Mouse (Mus musculus) kidney, embryonic 15.5 days (tissue): ENCODE measurements around the gene Rab11fip5. TPM values are rescaled to one million over a fixed set of nuclear protein-coding genes. Genes with fewer than 3 reads are reported as not detected.

Experiments
- ATAC-seq: fragments of 200-750 bp; cut with Nextera tagmentation; replicated peaks from 2 replicates; pipeline ENCODE4 v1.8.0; 2017; ENCODE audit warnings: moderate TSS enrichment; ENCODE audit not compliant: low FRiP score
- H3K27ac ChIP-seq: fragments of 300-500 bp; sonication (generic); 2 replicates; pipeline ENCODE4 v1.5.1; 2015; ENCODE audit warnings: mild to moderate bottlenecking, inconsistent platforms
- H3K27me3 ChIP-seq: fragments of 300-500 bp; sonication (generic); 2 replicates; pipeline ENCODE4 v1.6.1; 2015; ENCODE audit warnings: inconsistent platforms
- H3K36me3 ChIP-seq: fragments of 300-500 bp; sonication (generic); 2 replicates; pipeline ENCODE4 v1.6.1; 2015; ENCODE audit warnings: inconsistent platforms
- H3K4me1 ChIP-seq: fragments of 300-500 bp; sonication (generic); 2 replicates; pipeline ENCODE4 v1.6.1; 2015; ENCODE audit warnings: inconsistent platforms
- H3K4me2 ChIP-seq: fragments of 300-500 bp; sonication (generic); 2 replicates; pipeline ENCODE4 v1.6.1; 2015; ENCODE audit warnings: moderate library complexity, mild to moderate bottlenecking, inconsistent platforms
- H3K4me3 ChIP-seq: fragments of 300-500 bp; sonication (generic); replicated peaks from 2 replicates; pipeline ENCODE4 v1.5.1; 2015; ENCODE audit warnings: mild to moderate bottlenecking, inconsistent platforms
- H3K9ac ChIP-seq: fragments of 300-500 bp; sonication (generic); 2 replicates; pipeline ENCODE4 v1.6.1; 2015; ENCODE audit warnings: mild to moderate bottlenecking, inconsistent platforms
- H3K9me3 ChIP-seq: fragments of 300-500 bp; sonication (generic); replicated peaks from 2 replicates; pipeline ENCODE4 v1.6.1; 2016; ENCODE audit warnings: inconsistent platforms
- WGBS: fragments of 180-500 bp; shearing (Covaris S2); methylation state at CpG from one replicate; pipeline ENCODE4 v1.1.7; 2015; ENCODE audit warnings: mixed read lengths; 5-methylcytosine and 5-hydroxymethylcytosine counted together
- polyA plus RNA-seq: library from polyadenylated mRNA; unstranded; fragments of >200 nt; fragmentation: Nextera tagmentation; extraction: Ambion mirVana; gene quantifications from 2 replicates; pipeline ENCODE4 v1.2.1, GENCODE M21; 2015

The Rab11fip5 gene
- 12.1 and 13.8 TPM in 2 replicates for polyA plus RNA-seq

GRCm38 (mm10) chr6:85373951-85374733 lies at the start of gene Rab11fip5:
Gene Rab11fip5 (minus strand): TSS chr6:85374634.
- Histone ChIP-seq H3K4me2 (peak within 1 kb of the TSS; percentile 94), H3K27me3 (no peaks in the 10 kb centered on the region), H3K9me3 (no peaks in the 10 kb centered on the region), H3K4me3 (peak within 1 kb of the TSS; percentile 82), H3K9ac (peak within 1 kb of the TSS; percentile 81), H3K36me3 (no peaks in the 10 kb centered on the region), H3K4me1 (peaks cover 58% of the 10 kb centered on the region), H3K27ac (peak within 1 kb of the TSS; percentile 86)
- 2% methylated on average over 80 of the region's 80 CpGs for WGBS
- peak; percentile 20 for ATAC-seq

GRCm38 (mm10) chr6:85423836-85424379 lies 49.5 kb upstream of the Rab11fip5 start, which contains the start of gene Noto:
Gene Noto (plus strand): TSS chr6:85423886.
- Histone ChIP-seq H3K27ac (no peak within 1 kb of the TSS), H3K27me3 (peaks cover 30% of the 10 kb centered on the region), H3K36me3 (no peaks in the 10 kb centered on the region), H3K4me3 (0 out of 2 replicates have a peak within 1 kb of the TSS, but pooled peaks have one; percentile 6), H3K9ac (0 out of 2 replicates have a peak within 1 kb of the TSS, but pooled peaks have one; percentile 6), H3K4me1 (peaks cover 7% of the 10 kb centered on the region; the same call in 1 of the 2 replicates), H3K4me2 (peak within 1 kb of the TSS; percentile 51), H3K9me3 (no peaks in the 10 kb centered on the region)
- 12% methylated on average over 28 of the region's 28 CpGs for WGBS
- 0 out of 2 replicates have a peak, but pooled peaks have one; percentile 36 for ATAC-seq

GRCm38 (mm10) chr6:85419150-85419549 lies 44.7 kb upstream of the Rab11fip5 start:
- Histone ChIP-seq H3K4me3 (no peak overlapping the region), H3K27me3 (peaks cover 20% of the 10 kb centered on the region)
- ATAC-seq, result no peak

GRCm38 (mm10) chr6:85415829-85416228 lies 41.4 kb upstream of the Rab11fip5 start:
- no peaks in the 10 kb centered on the region for H3K4me1 ChIP-seq
- WGBS, result 56% methylated on average over 3 of the region's 3 CpGs
- H3K9ac ChIP-seq, result no peak overlapping the region
- no peak overlapping the region for H3K4me3 ChIP-seq
- no peaks in the 10 kb centered on the region for H3K9me3 ChIP-seq
- no peaks in the 10 kb centered on the region for H3K36me3 ChIP-seq
- no peak overlapping the region for H3K27ac ChIP-seq
- no peak overlapping the region for H3K4me2 ChIP-seq
- ATAC-seq, result no peak
- 0 out of 2 replicates have a peak, but pooled peaks cover 6% of the 10 kb centered on the region for H3K27me3 ChIP-seq

More at GRCm38 (mm10) chr6:85419150-85419549, 44.7 kb upstream of the Rab11fip5 start:
- Histone ChIP-seq H3K9ac (no peak overlapping the region), H3K4me2 (no peak overlapping the region), H3K27ac (no peak overlapping the region), H3K36me3 (no peaks in the 10 kb centered on the region), H3K9me3 (no peaks in the 10 kb centered on the region), H3K4me1 (peaks cover 7% of the 10 kb centered on the region; the same call in 1 of the 2 replicates)
- 83% methylated on average over 2 of the region's 2 CpGs for WGBS

- peak overlapping the region; percentile 19; the same call in 1 of the 2 replicates for H3K4me3 ChIP-seq
- H3K4me2 ChIP-seq, result peak overlapping the region; percentile 40; the same call in 1 of the 2 replicates
- peaks cover 8% of the 10 kb centered on the region for H3K4me1 ChIP-seq
- ATAC-seq, result peak; percentile 87
- no peak overlapping the region for H3K9ac ChIP-seq
- WGBS, result 11% methylated on average over 13 of the region's 13 CpGs
- peaks cover 53% of the 10 kb centered on the region for H3K27me3 ChIP-seq
- no peaks in the 10 kb centered on the region for H3K9me3 ChIP-seq
- no peak overlapping the region for H3K27ac ChIP-seq
- no peaks in the 10 kb centered on the region for H3K36me3 ChIP-seq
These were observed 36.4 kb upstream of the Rab11fip5 start for GRCm38 (mm10) chr6:85410771-85411273.

- H3K4me1 ChIP-seq, result peaks cover 8% of the 10 kb centered on the region
- H3K9ac ChIP-seq, result peak overlapping the region; percentile 38; the same call in 1 of the 2 replicates
- H3K27ac ChIP-seq, result no peak overlapping the region
- ATAC-seq, result no peak
- 2% methylated on average over 31 of the region's 31 CpGs for WGBS
- H3K4me3 ChIP-seq, result peak overlapping the region; percentile 32
- H3K27me3 ChIP-seq, result peaks cover 51% of the 10 kb centered on the region
- no peaks in the 10 kb centered on the region for H3K36me3 ChIP-seq
- no peaks in the 10 kb centered on the region for H3K9me3 ChIP-seq
- peak overlapping the region; percentile 50 for H3K4me2 ChIP-seq
These were observed 34.6 kb upstream of the Rab11fip5 start for GRCm38 (mm10) chr6:85409003-85409402.

- ATAC-seq, result no peak
- H3K9me3 ChIP-seq, result no peaks in the 10 kb centered on the region
- H3K4me1 ChIP-seq, result 0 out of 2 replicates have a peak, but pooled peaks cover 5% of the 10 kb centered on the region
- no peak overlapping the region for H3K27ac ChIP-seq
- no peak overlapping the region for H3K4me3 ChIP-seq
- no peak overlapping the region for H3K4me2 ChIP-seq
- peaks cover 25% of the 10 kb centered on the region for H3K27me3 ChIP-seq
- WGBS, result 78% methylated on average over 10 of the region's 10 CpGs
- no peaks in the 10 kb centered on the region for H3K36me3 ChIP-seq
- no peak overlapping the region for H3K9ac ChIP-seq
These were observed 28.6 kb upstream of the Rab11fip5 start for GRCm38 (mm10) chr6:85403039-85403438.

GRCm38 (mm10) chr6:85402613-85403012 lies 28.2 kb upstream of the Rab11fip5 start:
- H3K36me3 ChIP-seq, result no peaks in the 10 kb centered on the region
- H3K4me3 ChIP-seq, result no peak overlapping the region
- H3K9me3 ChIP-seq, result no peaks in the 10 kb centered on the region
- no peak overlapping the region for H3K4me2 ChIP-seq
- ATAC-seq, result no peak
- peaks cover 20% of the 10 kb centered on the region for H3K27me3 ChIP-seq
- WGBS, result 29% methylated on average over 2 of the region's 2 CpGs
- H3K9ac ChIP-seq, result no peak overlapping the region
- H3K27ac ChIP-seq, result no peak overlapping the region
- 0 out of 2 replicates have a peak, but pooled peaks cover 5% of the 10 kb centered on the region for H3K4me1 ChIP-seq

GRCm38 (mm10) chr6:85399715-85400114 lies 25.3 kb upstream of the Rab11fip5 start:
- 27% methylated on average over 5 of the region's 5 CpGs for WGBS
- Histone ChIP-seq H3K4me3 (no peak overlapping the region), H3K9me3 (no peaks in the 10 kb centered on the region), H3K27me3 (0 out of 2 replicates have a peak, but pooled peaks cover 2% of the 10 kb centered on the region), H3K4me2 (no peak overlapping the region), H3K4me1 (0 out of 2 replicates have a peak, but pooled peaks cover 5% of the 10 kb centered on the region), H3K36me3 (no peaks in the 10 kb centered on the region), H3K9ac (no peak overlapping the region), H3K27ac (no peak overlapping the region)
- ATAC-seq, result peak; percentile 33; the same call in 1 of the 2 replicates

- H3K9me3 ChIP-seq, result no peaks in the 10 kb centered on the region
- H3K27me3 ChIP-seq, result no peaks in the 10 kb centered on the region
- 19% methylated on average over 1 of the region's 1 CpGs for WGBS
- H3K36me3 ChIP-seq, result no peaks in the 10 kb centered on the region
- ATAC-seq, result no peak
- H3K9ac ChIP-seq, result no peak overlapping the region
- no peak overlapping the region for H3K27ac ChIP-seq
- H3K4me2 ChIP-seq, result no peak overlapping the region
- H3K4me3 ChIP-seq, result no peak overlapping the region
- H3K4me1 ChIP-seq, result 0 out of 2 replicates have a peak, but pooled peaks cover 5% of the 10 kb centered on the region
These were observed 22.7 kb upstream of the Rab11fip5 start for GRCm38 (mm10) chr6:85397165-85397564.

GRCm38 (mm10) chr6:85395360-85395759 lies 20.9 kb upstream of the Rab11fip5 start:
- ATAC-seq, result no peak
- H3K36me3 ChIP-seq, result no peaks in the 10 kb centered on the region
- no peaks in the 10 kb centered on the region for H3K27me3 ChIP-seq
- no peak overlapping the region for H3K4me3 ChIP-seq
- H3K27ac ChIP-seq, result no peak overlapping the region
- WGBS, result 85% methylated on average over 2 of the region's 2 CpGs
- 0 out of 2 replicates have a peak, but pooled peaks cover 5% of the 10 kb centered on the region for H3K4me1 ChIP-seq
- H3K4me2 ChIP-seq, result no peak overlapping the region
- no peaks in the 10 kb centered on the region for H3K9me3 ChIP-seq
- no peak overlapping the region for H3K9ac ChIP-seq

- ATAC-seq, result no peak
- Histone ChIP-seq H3K36me3 (no peaks in the 10 kb centered on the region), H3K27ac (no peak overlapping the region), H3K9me3 (no peaks in the 10 kb centered on the region), H3K4me1 (no peaks in the 10 kb centered on the region; the same call in 1 of the 2 replicates), H3K4me2 (no peak overlapping the region), H3K27me3 (peaks cover 10% of the 10 kb centered on the region), H3K4me3 (no peak overlapping the region), H3K9ac (no peak overlapping the region)
- WGBS, result 30% methylated on average over 6 of the region's 7 CpGs
These were observed 17.4 kb upstream of the Rab11fip5 start for GRCm38 (mm10) chr6:85391803-85392202.
